Mouse (Mus musculus): Measurements from ENCODE around the gene Actn3.

DNA sequence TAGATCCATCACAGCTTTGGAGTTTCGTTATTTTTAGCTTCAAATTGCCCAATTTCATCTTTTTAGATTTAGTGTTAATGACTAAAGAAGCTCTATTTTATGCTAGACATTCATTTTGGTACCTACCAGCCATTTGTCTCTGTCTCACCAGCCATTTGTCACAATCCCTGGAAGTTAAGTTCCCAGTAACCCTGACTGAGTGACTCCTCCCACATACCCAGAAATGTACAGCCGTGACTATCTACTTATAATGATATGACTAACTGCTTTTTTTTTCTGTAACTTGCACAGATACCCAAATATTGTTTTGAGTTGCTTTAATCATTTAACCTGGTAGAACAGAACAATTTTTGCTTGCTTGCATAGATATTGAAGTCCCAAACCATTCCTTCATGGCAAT, 31.9 kb downstream of the Actn3 start:
- TF ChIP-seq CTCF (IDR thresholded peaks at IDR 0.05; ENCODE audit: borderline replicate concordance, extremely low read depth, insufficient read depth, insufficient read length) (no peak), POLR2A (IDR thresholded peaks at IDR 0.05; ENCODE audit: borderline replicate concordance, extremely low read depth, insufficient read depth, insufficient read length, poor library complexity, severe bottlenecking) (no peak)
